Mouse (Mus musculus): ENCODE measurements around the gene P2rx2. TPM values are rescaled to one million over a fixed set of nuclear protein-coding genes. Genes with fewer than 3 reads are reported as not detected.

The P2rx2 gene
- polyA plus RNA-seq (2015; fragmentation: Nextera tagmentation; extraction: Ambion mirVana): 2.6 and 3.1 TPM in 2 replicates

- ATAC-seq (ENCODE audit: insufficient number of reproducible peaks, insufficient read depth, low FRiP score, low TSS enrichment, low read depth): 0 out of 2 replicates have a peak, but pooled peaks have one; percentile 35
- Histone ChIP-seq H3K27me3 (peaks cover 38% of the 10 kb centered on the region), H3K4me1 (peaks cover 41% of the 10 kb centered on the region), H3K9ac (peak within 1 kb of the TSS; percentile 71), H3K4me3 (peak within 1 kb of the TSS; percentile 54), H3K27ac (no peak within 1 kb of the TSS), H3K36me3 (peaks cover 7% of the 10 kb centered on the region; the same call in 1 of the 2 replicates), H3K9me3 (no peaks in the 10 kb centered on the region), H3K4me2 (peak within 1 kb of the TSS; percentile 99)
- 2% methylated on average over 43 of the region's 43 CpGs for WGBS
These were observed at the start of gene P2rx2 for GRCm38 (mm10) chr5:110342648-110343284. Gene P2rx2 (minus strand): TSS chr5:110343212.

- Histone ChIP-seq H3K27me3 (no peaks in the 10 kb centered on the region), H3K9me3 (no peaks in the 10 kb centered on the region), H3K4me3 (no peak overlapping the region), H3K36me3 (0 out of 2 replicates have a peak, but pooled peaks cover 11% of the 10 kb centered on the region), H3K4me1 (peaks cover 4% of the 10 kb centered on the region), H3K27ac (no peak overlapping the region), H3K9ac (no peak overlapping the region; the same call in 1 of the 2 replicates), H3K4me2 (no peak overlapping the region)
- no peak for ATAC-seq (ENCODE audit: insufficient number of reproducible peaks, insufficient read depth, low FRiP score, low TSS enrichment, low read depth)
- WGBS: 75% methylated on average over 5 of the region's 5 CpGs
These were observed 49.7 kb upstream of the P2rx2 start for GRCm38 (mm10) chr5:110392727-110393126.

GRCm38 (mm10) chr5:110390631-110391030, 47.6 kb upstream of the P2rx2 start:
- 83% methylated on average over 4 of the region's 4 CpGs for WGBS
- Histone ChIP-seq H3K27ac (no peak overlapping the region), H3K9ac (no peak overlapping the region), H3K9me3 (no peaks in the 10 kb centered on the region), H3K4me2 (no peak overlapping the region), H3K27me3 (no peaks in the 10 kb centered on the region), H3K36me3 (0 out of 2 replicates have a peak, but pooled peaks cover 2% of the 10 kb centered on the region), H3K4me1 (peaks cover 18% of the 10 kb centered on the region), H3K4me3 (no peak overlapping the region)
- no peak for ATAC-seq (ENCODE audit: insufficient number of reproducible peaks, insufficient read depth, low FRiP score, low TSS enrichment, low read depth)

- WGBS: 11% methylated on average over 8 of the region's 8 CpGs
- Histone ChIP-seq H3K4me1 (peaks cover 28% of the 10 kb centered on the region), H3K4me3 (peak overlapping the region; percentile 74), H3K36me3 (no peaks in the 10 kb centered on the region), H3K9me3 (no peaks in the 10 kb centered on the region), H3K4me2 (peak overlapping the region; percentile 71), H3K27me3 (no peaks in the 10 kb centered on the region), H3K9ac (peak overlapping the region; percentile 82), H3K27ac (peak overlapping the region; percentile 18)
- no peak for ATAC-seq (ENCODE audit: insufficient number of reproducible peaks, insufficient read depth, low FRiP score, low TSS enrichment, low read depth)
These were observed 44.3 kb upstream of the P2rx2 start for GRCm38 (mm10) chr5:110387332-110387731.

GRCm38 (mm10) chr5:110386371-110387330, 43.6 kb upstream of the P2rx2 start:
- WGBS: under 1% methylated on average over 90 of the region's 90 CpGs
- H3K9ac ChIP-seq: peak overlapping the region; percentile 82
- peak overlapping the region; percentile 48 for H3K27ac ChIP-seq
- 0 out of 2 replicates have a peak, but pooled peaks cover 4% of the 10 kb centered on the region for H3K36me3 ChIP-seq
- H3K4me2 ChIP-seq: peak overlapping the region; percentile 71
- H3K4me3 ChIP-seq: peak overlapping the region; percentile 74
- peak; percentile 83 for ATAC-seq (ENCODE audit: insufficient number of reproducible peaks, insufficient read depth, low FRiP score, low TSS enrichment, low read depth)
- peaks cover 28% of the 10 kb centered on the region for H3K4me1 ChIP-seq
- no peaks in the 10 kb centered on the region for H3K27me3 ChIP-seq
- no peaks in the 10 kb centered on the region for H3K9me3 ChIP-seq

- Histone ChIP-seq H3K27ac (no peak overlapping the region), H3K4me2 (peak overlapping the region; percentile 71), H3K4me3 (peak overlapping the region; percentile 74), H3K9me3 (no peaks in the 10 kb centered on the region), H3K4me1 (peaks cover 28% of the 10 kb centered on the region), H3K27me3 (no peaks in the 10 kb centered on the region), H3K9ac (0 out of 2 replicates have a peak overlapping the region, but pooled peaks have one; percentile 36), H3K36me3 (peaks cover 18% of the 10 kb centered on the region; the same call in 1 of the 2 replicates)
- WGBS: 63% methylated on average over 4 of the region's 4 CpGs
- ATAC-seq (ENCODE audit: insufficient number of reproducible peaks, insufficient read depth, low FRiP score, low TSS enrichment, low read depth): no peak
These were observed 42.3 kb upstream of the P2rx2 start for GRCm38 (mm10) chr5:110385263-110385662.

- no peaks in the 10 kb centered on the region for H3K27me3 ChIP-seq
- peaks cover 22% of the 10 kb centered on the region for H3K36me3 ChIP-seq
- H3K4me1 ChIP-seq: peaks cover 28% of the 10 kb centered on the region
- 0 out of 2 replicates have a peak overlapping the region, but pooled peaks have one; percentile 71 for H3K4me2 ChIP-seq
- H3K9ac ChIP-seq: no peak overlapping the region
- H3K4me3 ChIP-seq: no peak overlapping the region
- H3K9me3 ChIP-seq: no peaks in the 10 kb centered on the region
- no peak for ATAC-seq (ENCODE audit: insufficient number of reproducible peaks, insufficient read depth, low FRiP score, low TSS enrichment, low read depth)
- 77% methylated on average over 6 of the region's 6 CpGs for WGBS
- no peak overlapping the region for H3K27ac ChIP-seq
These were observed 41.5 kb upstream of the P2rx2 start for GRCm38 (mm10) chr5:110384491-110384890.

- peaks cover 5% of the 10 kb centered on the region for H3K4me1 ChIP-seq
- no peak overlapping the region for H3K27ac ChIP-seq
- no peak overlapping the region for H3K4me3 ChIP-seq
- no peak overlapping the region for H3K9ac ChIP-seq
- no peaks in the 10 kb centered on the region for H3K9me3 ChIP-seq
- H3K36me3 ChIP-seq: peaks cover 67% of the 10 kb centered on the region
- no peak overlapping the region for H3K4me2 ChIP-seq
- ATAC-seq (ENCODE audit: insufficient number of reproducible peaks, insufficient read depth, low FRiP score, low TSS enrichment, low read depth): no peak
- no peaks in the 10 kb centered on the region for H3K27me3 ChIP-seq
- WGBS: 82% methylated on average over 4 of the region's 4 CpGs
These were observed 36.8 kb upstream of the P2rx2 start for GRCm38 (mm10) chr5:110379823-110380222.

- Histone ChIP-seq H3K9ac (no peak overlapping the region; the same call in 1 of the 2 replicates), H3K36me3 (peaks cover 75% of the 10 kb centered on the region), H3K27ac (no peak overlapping the region), H3K27me3 (no peaks in the 10 kb centered on the region), H3K4me1 (no peaks in the 10 kb centered on the region; the same call in 1 of the 2 replicates), H3K4me3 (no peak overlapping the region), H3K9me3 (no peaks in the 10 kb centered on the region), H3K4me2 (no peak overlapping the region)
- ATAC-seq (ENCODE audit: insufficient number of reproducible peaks, insufficient read depth, low FRiP score, low TSS enrichment, low read depth): no peak; the same call in 1 of the 2 replicates
- WGBS: 88% methylated on average over 15 of the region's 15 CpGs
These were observed 36.1 kb upstream of the P2rx2 start for GRCm38 (mm10) chr5:110379086-110379485.

- Histone ChIP-seq H3K9ac (no peak overlapping the region), H3K9me3 (no peaks in the 10 kb centered on the region), H3K4me2 (no peak overlapping the region; the same call in 1 of the 2 replicates), H3K27ac (no peak overlapping the region), H3K27me3 (no peaks in the 10 kb centered on the region), H3K36me3 (peaks cover 84% of the 10 kb centered on the region), H3K4me1 (no peaks in the 10 kb centered on the region; the same call in 1 of the 2 replicates), H3K4me3 (no peak overlapping the region)
- ATAC-seq (ENCODE audit: insufficient number of reproducible peaks, insufficient read depth, low FRiP score, low TSS enrichment, low read depth): no peak
- WGBS: 35% methylated on average over 20 of the region's 20 CpGs
These were observed 35.2 kb upstream of the P2rx2 start for GRCm38 (mm10) chr5:110378181-110378583.

GRCm38 (mm10) chr5:110376802-110377433, 33.9 kb upstream of the P2rx2 start:
- Histone ChIP-seq H3K4me2 (no peak overlapping the region), H3K27me3 (no peaks in the 10 kb centered on the region), H3K4me1 (no peaks in the 10 kb centered on the region), H3K27ac (no peak overlapping the region), H3K9ac (no peak overlapping the region), H3K4me3 (no peak overlapping the region), H3K9me3 (no peaks in the 10 kb centered on the region), H3K36me3 (peaks cover 86% of the 10 kb centered on the region)
- 60% methylated on average over 8 of the region's 8 CpGs for WGBS
- ATAC-seq (ENCODE audit: insufficient number of reproducible peaks, insufficient read depth, low FRiP score, low TSS enrichment, low read depth): no peak

Data from embryonic facial prominence, embryonic 13.5 days (tissue).